Mouse (Mus musculus) myocyte (in vitro differentiated cells): ENCODE measurements around the gene Celf5.

Experiments
- CEBPB ChIP-seq: IDR thresholded peaks from 2 replicates; pipeline ENCODE4 v1.6.1; 2011; ENCODE audit warnings: mild to moderate bottlenecking, moderate library complexity; ENCODE audit not compliant: poor library complexity, insufficient read depth, severe bottlenecking
- E2F4 ChIP-seq: IDR thresholded peaks from one replicate; pipeline ENCODE4 v1.6.1; 2011; ENCODE audit warnings: mild to moderate bottlenecking, control low read depth, moderate library complexity; ENCODE audit not compliant: insufficient read depth
- MAX ChIP-seq: IDR thresholded peaks from one replicate; pipeline ENCODE4 v1.6.1; 2011; ENCODE audit warnings: low read depth, mild to moderate bottlenecking, control low read depth
- MYOD1 ChIP-seq, 3 experiments: IDR thresholded peaks; one replicate each; pipeline ENCODE4 v1.6.1; 2011; ENCODE audit warnings: control low read depth in 2 of 3, low read depth in 2 of 3, mild to moderate bottlenecking in 2 of 3, moderate library complexity in 1 of 3; ENCODE audit not compliant: insufficient read length in 2 of 3, control insufficient read depth in 1 of 3
- POLR2A ChIP-seq: IDR thresholded peaks from one replicate; pipeline ENCODE4 v1.6.1; 2011; ENCODE audit warnings: low read depth, mild to moderate bottlenecking, control low read depth, moderate library complexity; ENCODE audit not compliant: insufficient read length
- POLR2AphosphoS2 ChIP-seq: IDR thresholded peaks from one replicate; pipeline ENCODE4 v1.6.1; 2011; ENCODE audit warnings: low read depth, control low read depth; ENCODE audit not compliant: insufficient read length
- REST ChIP-seq: IDR thresholded peaks from one replicate; pipeline ENCODE4 v1.6.1; 2011; ENCODE audit warnings: mild to moderate bottlenecking, control low read depth, moderate library complexity; ENCODE audit not compliant: insufficient read depth, insufficient read length
- TCF12 ChIP-seq: IDR thresholded peaks from one replicate; pipeline ENCODE4 v1.6.1; 2011; ENCODE audit warnings: mild to moderate bottlenecking, control low read depth; ENCODE audit not compliant: poor library complexity, insufficient read depth, severe bottlenecking
- USF1 ChIP-seq: IDR thresholded peaks from one replicate; pipeline ENCODE4 v1.6.1; 2011; ENCODE audit warnings: low read depth, mild to moderate bottlenecking, control low read depth, moderate library complexity

DNA sequence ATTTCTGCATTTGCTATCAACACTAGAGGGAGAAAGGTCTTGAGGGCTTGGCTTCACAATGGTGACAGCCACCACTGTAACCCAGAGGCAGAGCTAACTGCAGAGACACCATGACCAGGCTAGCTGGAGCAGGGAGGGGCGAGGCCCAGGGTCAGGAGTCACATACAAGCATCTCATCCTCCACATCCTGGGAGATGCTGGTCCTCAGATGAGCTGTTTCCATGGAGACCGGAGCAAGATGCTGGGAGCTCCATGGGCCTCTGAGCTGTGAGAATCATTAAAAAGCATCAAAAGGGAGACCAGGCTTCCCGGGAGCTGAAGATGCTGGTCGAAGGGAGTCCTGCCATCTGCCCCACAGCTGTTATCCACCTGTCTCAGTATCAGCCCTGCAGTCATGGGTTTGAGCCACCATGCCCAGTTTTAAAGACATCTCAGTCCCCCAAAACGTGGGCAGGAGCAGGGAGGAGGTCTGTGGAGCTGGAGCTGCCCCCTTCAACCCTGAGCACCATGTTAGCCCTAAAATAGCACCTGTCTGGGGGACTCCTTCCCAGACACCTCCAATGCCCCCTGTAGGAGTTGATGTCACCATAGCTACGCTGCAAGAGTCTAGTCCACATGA lies 2.0 kb upstream of the Celf5 start:
- TF ChIP-seq MAX (no peak), E2F4 (no peak), TCF12 (no peak), POLR2A (no peak), USF1 (no peak), REST (no peak), MYOD1 (IDR thresholded peaks at IDR 0.05; ENCODE audit: control insufficient read depth in 1 of 3, insufficient read length in 2 of 3, low read depth in 2 of 3) (peak in 2 of 3 experiments; percentile 41 to 47), POLR2AphosphoS2 (peak; percentile 14), CEBPB (no peak)
